Mouse (Mus musculus) midbrain, embryonic 16.5 days (tissue): ENCODE measurements around the gene Ddx23. TPM values are rescaled to one million over a fixed set of nuclear protein-coding genes. Genes with fewer than 3 reads are reported as not detected.

ENCODE experiments used
- ATAC-seq: fragments of 200-750 bp; cut with Nextera tagmentation; 2 replicates; pipeline ENCODE4 v1.8.0; 2017; ENCODE audit warnings: moderate TSS enrichment
- H3K27ac ChIP-seq: fragments of 300-500 bp; sonication (generic); 2 replicates; pipeline ENCODE4 v1.5.1; 2014; ENCODE audit warnings: mild to moderate bottlenecking, low read length, mixed read lengths
- H3K27me3 ChIP-seq: fragments of 300-500 bp; sonication (generic); 2 replicates; pipeline ENCODE4 v1.6.1; 2014; ENCODE audit warnings: low read depth, low read length, mixed read lengths; ENCODE audit not compliant: control insufficient read depth, insufficient read depth
- H3K36me3 ChIP-seq: fragments of 300-500 bp; sonication (generic); 2 replicates; pipeline ENCODE4 v1.6.1; 2014; ENCODE audit warnings: mild to moderate bottlenecking, low read length, moderate library complexity, mixed read lengths; ENCODE audit not compliant: control insufficient read depth, insufficient read depth
- H3K4me1 ChIP-seq: fragments of 300-500 bp; sonication (generic); 2 replicates; pipeline ENCODE4 v1.6.1; 2014; ENCODE audit warnings: mild to moderate bottlenecking, low read length, mixed read lengths; ENCODE audit not compliant: control insufficient read depth, insufficient read depth
- H3K4me2 ChIP-seq: fragments of 300-500 bp; sonication (generic); 2 replicates; pipeline ENCODE4 v1.6.1; 2014; ENCODE audit warnings: mild to moderate bottlenecking, low read length, mixed read lengths
- H3K4me3 ChIP-seq: fragments of 300-500 bp; sonication (generic); 2 replicates; pipeline ENCODE4 v1.5.1; 2014; ENCODE audit warnings: low read depth, mild to moderate bottlenecking, low read length, moderate library complexity, mixed read lengths
- H3K9ac ChIP-seq: fragments of 300-500 bp; sonication (generic); 2 replicates; pipeline ENCODE4 v1.6.1; 2014; ENCODE audit warnings: low read depth, low read length, mixed read lengths
- H3K9me3 ChIP-seq: fragments of 300-500 bp; sonication (generic); replicated peaks from 2 replicates; pipeline ENCODE4 v1.6.1; 2014; ENCODE audit warnings: mild to moderate bottlenecking, low read length, mixed read lengths; ENCODE audit not compliant: control insufficient read depth, poor library complexity, severe bottlenecking
- WGBS: fragments of 180-500 bp; shearing (Covaris S2); extraction: QIAGEN DNeasy Blood & Tissue Kit; methylation state at CpG from one replicate; pipeline ENCODE4 v1.1.7; 2014; 5-methylcytosine and 5-hydroxymethylcytosine counted together
- polyA plus RNA-seq: library from polyadenylated mRNA; unstranded; fragments of >200 nt; fragmentation: Nextera tagmentation; extraction: Ambion mirVana; gene quantifications from 2 replicates; pipeline ENCODE4 v1.2.1, GENCODE M21; 2015

Gene Ddx23
- polyA plus RNA-seq = 17.8 and 18.9 TPM in 2 replicates

DNA sequence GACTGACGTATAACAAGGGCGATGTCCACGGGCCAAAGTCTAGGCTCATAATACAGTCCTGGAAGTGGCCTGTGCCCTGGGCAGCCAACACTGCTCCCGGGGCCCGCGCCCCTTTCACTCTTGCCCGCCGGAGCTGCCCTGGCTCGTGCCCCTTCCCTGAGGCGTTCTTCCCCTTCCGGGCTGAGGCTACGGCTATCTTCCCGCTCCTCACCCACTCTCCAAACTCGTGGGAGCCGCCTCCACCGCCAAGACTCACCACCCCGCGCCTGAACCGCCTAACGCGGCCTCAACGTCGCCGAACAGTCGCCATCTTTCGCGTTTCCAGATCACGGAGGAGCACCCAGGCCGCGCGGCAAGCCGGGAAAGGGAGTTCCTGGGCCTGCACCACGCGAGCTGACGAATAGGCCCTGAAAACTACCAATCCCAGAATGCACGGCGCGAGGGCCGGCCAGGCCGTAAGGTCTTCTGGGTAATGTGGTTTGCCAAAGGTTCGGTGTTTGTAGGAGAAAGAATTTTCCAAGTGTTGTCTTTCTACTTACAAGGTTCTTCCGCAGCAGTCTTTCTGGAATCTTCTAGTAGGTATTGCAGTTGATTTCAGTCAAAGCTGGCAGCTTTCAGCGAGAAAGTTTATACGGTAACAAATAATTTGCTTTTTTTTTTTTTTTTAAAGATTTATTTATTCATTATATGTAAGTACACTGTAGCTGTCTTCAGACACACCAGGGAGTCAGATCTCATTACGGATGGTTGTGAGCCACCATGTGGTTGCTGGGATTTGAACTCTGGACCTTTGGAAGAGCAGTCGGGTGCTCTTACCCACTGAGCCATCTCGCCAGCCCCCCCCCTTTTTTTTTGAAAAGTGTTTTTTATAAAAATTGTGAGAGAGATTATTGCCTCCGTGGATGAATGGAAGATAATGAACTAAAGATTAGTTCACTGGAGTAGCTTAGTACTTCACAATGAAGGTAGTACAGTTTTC, at the start of gene Ddx23:
Gene Ddx23 (minus strand): TSS at position 328 of the 979 bp plus-strand sequence.
- Histone ChIP-seq H3K4me1 (peaks cover 7% of the 10 kb centered on the region), H3K27ac (peak within 1 kb of the TSS; percentile 91), H3K9ac (peak within 1 kb of the TSS; percentile 95), H3K4me2 (peak within 1 kb of the TSS; percentile 79), H3K4me3 (peak within 1 kb of the TSS; percentile 90), H3K9me3 (no peaks in the 10 kb centered on the region), H3K36me3 (peaks cover 5% of the 10 kb centered on the region; the same call in 1 of the 2 replicates), H3K27me3 (no peaks in the 10 kb centered on the region)
- WGBS = 4% methylated on average over 47 of the region's 48 CpGs
- ATAC-seq = peak; percentile 96

DNA sequence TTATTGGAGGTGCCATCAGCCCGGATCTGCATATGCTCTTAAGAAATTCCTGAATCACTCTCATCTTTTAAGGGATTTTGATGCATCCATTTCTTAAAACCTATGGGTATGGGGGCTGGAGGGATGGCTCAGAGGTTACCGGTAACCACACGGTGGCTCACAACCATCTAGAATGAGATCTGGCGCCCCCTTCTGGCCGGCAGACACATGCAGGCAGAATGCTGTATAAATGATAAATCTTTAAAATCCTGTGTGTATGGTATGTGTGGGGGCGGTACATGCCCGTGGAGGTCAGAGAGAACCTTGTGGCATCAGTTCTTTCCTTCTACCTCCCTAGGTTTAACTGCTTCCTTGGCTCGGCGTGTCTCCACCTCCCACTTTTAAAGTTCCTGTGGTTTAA, 47.7 kb upstream of the Ddx23 start:
- H3K4me2 ChIP-seq = no peak overlapping the region
- no peaks in the 10 kb centered on the region for H3K9me3 ChIP-seq

DNA sequence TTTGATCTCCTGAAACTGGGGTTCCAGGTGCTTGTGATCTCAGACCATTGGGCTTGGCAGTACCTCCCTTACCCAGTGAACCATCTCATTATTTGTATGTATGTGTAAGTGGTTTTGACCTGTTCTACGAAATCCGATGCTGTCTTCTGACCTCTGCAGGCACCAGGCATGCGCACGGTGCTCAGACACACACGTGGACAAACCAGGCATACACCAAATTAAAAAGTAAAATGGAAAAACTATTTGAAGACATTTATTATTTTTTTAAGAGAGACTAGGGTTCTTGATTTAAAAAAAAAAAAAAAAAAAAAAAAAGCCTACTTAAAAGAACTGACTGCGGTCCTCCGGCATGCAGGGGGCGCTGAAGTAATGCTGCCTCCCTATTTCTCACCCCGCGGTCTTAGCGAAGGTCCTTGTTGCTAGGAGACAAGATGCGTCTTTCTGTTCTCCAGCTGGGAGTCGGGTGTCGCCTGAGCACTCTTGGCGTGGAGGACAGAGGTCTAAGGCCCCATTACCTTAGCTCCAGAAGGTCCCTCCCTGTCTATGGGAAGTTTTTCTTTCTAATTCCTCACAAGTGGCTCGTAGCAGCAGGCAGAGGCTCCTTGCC, 45.2 kb upstream of the Ddx23 start, which contains the start of gene Ccdc65:
Gene Ccdc65 (plus strand): TSS at position 442 of the 607 bp plus-strand sequence.
- H3K9me3 ChIP-seq = no peaks in the 10 kb centered on the region
- peak; percentile 66; the same call in 1 of the 2 replicates for ATAC-seq
- no peak within 1 kb of the TSS for H3K27ac ChIP-seq
- no peaks in the 10 kb centered on the region for H3K36me3 ChIP-seq
- WGBS = 17% methylated on average over 16 of the region's 16 CpGs
- H3K4me3 ChIP-seq = peak within 1 kb of the TSS; percentile 45
- H3K4me2 ChIP-seq = peak within 1 kb of the TSS; percentile 67
- no peaks in the 10 kb centered on the region for H3K27me3 ChIP-seq
- peaks cover 3% of the 10 kb centered on the region; the same call in 1 of the 2 replicates for H3K4me1 ChIP-seq
- H3K9ac ChIP-seq = peak within 1 kb of the TSS; percentile 63

More for the DNA sequence above, 47.7 kb upstream of the Ddx23 start:
- H3K27ac ChIP-seq = no peak overlapping the region
- no peak for ATAC-seq
- no peaks in the 10 kb centered on the region for H3K36me3 ChIP-seq
- peaks cover 3% of the 10 kb centered on the region; the same call in 1 of the 2 replicates for H3K4me1 ChIP-seq
- H3K27me3 ChIP-seq = no peaks in the 10 kb centered on the region
- H3K4me3 ChIP-seq = no peak overlapping the region
- 13% methylated on average over 9 of the region's 9 CpGs for WGBS
- H3K9ac ChIP-seq = no peak overlapping the region

DNA sequence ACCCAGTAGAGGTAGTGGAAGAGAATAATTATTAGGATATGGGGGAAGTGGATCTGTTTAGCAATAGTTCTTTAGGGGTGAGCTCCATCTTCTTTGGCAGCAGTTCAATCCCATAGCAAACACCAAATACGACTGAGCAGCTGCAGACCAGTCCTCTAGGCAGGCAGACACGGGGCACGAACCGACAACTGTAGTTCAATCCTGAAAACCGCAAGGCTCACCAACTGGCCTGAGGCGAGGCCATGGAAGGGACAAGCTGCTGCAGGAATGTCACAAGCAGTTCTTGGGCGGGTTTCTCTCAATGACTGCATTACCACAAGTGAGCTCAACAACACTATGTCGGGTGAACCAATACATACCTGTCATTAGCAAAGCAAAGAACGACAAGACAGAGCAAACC, 41.6 kb upstream of the Ddx23 start:
- no peaks in the 10 kb centered on the region for H3K9me3 ChIP-seq
- no peak for ATAC-seq

DNA sequence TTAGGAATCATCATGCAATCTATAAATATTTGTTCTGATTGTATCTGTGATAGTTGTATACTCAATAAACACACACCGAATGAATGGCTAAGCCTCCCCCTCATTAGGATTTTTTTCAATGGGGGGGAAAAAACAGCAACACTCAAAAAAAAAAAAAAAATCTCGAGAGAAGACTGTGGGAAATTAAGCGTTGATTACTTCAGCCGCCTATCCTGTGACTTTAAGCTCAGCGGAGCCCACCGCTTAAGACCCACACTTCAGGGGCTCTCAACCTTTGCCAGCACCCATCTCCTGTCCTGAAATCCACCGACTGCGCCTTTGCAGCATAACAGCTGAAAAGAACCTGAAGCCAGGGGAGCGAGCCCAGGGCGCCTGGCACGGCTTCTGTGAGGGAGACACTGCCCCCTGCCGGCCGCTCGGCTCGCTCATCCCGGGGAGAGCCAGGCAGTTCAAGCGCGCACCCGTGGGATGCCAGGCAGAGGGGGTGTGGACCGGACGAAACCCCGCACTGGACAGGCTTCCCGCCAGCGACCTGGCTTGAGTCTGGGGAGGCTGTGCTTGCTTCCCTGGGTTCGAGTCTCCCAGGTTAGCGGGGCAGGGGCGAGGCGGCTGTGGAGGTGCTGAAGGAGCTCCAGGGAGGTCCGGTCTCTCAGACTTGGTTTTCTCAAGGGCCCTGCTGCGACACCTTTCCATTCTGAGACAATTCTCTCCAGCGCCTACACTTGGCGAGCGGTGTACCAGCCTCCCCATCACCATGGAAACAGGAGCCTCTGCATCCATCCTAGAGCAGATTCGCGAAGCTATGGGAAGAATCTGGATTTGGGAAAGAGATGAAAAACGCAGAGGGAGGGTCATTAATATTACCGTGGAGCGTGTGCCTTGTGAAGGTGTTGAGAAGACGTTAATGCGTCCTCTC, 36.8 kb upstream of the Ddx23 start:
- 3% methylated on average over 40 of the region's 40 CpGs for WGBS
- H3K9ac ChIP-seq = peak overlapping the region; percentile 70
- H3K4me2 ChIP-seq = peak overlapping the region; percentile 79
- ATAC-seq = peak; percentile 95
- H3K9me3 ChIP-seq = no peaks in the 10 kb centered on the region
- H3K36me3 ChIP-seq = no peaks in the 10 kb centered on the region
- H3K27me3 ChIP-seq = peaks cover 15% of the 10 kb centered on the region
- H3K27ac ChIP-seq = peak overlapping the region; percentile 89
- H3K4me3 ChIP-seq = peak overlapping the region; percentile 52
- peaks cover 7% of the 10 kb centered on the region for H3K4me1 ChIP-seq

More for the DNA sequence above, 41.6 kb upstream of the Ddx23 start:
- H3K36me3 ChIP-seq = no peaks in the 10 kb centered on the region
- H3K4me2 ChIP-seq = no peak overlapping the region
- H3K4me1 ChIP-seq = peaks cover 10% of the 10 kb centered on the region
- 72% methylated on average over 9 of the region's 9 CpGs for WGBS
- no peak overlapping the region for H3K4me3 ChIP-seq
- no peak overlapping the region for H3K9ac ChIP-seq
- H3K27me3 ChIP-seq = peaks cover 15% of the 10 kb centered on the region
- H3K27ac ChIP-seq = no peak overlapping the region

DNA sequence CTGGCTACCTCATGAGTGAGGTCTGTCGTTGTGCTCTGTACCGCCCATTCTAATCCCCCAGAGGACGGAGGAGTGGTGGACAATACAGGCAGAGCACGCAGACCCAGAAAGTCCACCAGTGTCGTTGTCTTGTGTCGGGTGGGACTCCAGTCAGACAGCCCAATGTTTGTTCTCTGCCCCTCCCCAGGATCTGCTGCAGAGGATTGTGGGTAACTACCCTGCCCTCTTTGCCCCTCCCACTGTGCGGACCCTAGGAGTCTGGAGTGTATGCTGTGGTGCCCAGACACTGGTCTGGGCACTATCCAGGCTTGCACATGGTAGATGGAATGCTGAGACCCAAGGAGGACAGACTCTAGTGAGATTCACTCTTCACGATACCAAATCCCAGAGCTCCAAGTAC, 33.5 kb upstream of the Ddx23 start:
- WGBS = 57% methylated on average over 8 of the region's 8 CpGs
- no peak overlapping the region for H3K4me3 ChIP-seq
- H3K36me3 ChIP-seq = no peaks in the 10 kb centered on the region
- H3K4me1 ChIP-seq = peaks cover 19% of the 10 kb centered on the region
- H3K4me2 ChIP-seq = no peak overlapping the region
- no peaks in the 10 kb centered on the region for H3K9me3 ChIP-seq
- H3K9ac ChIP-seq = no peak overlapping the region
- no peak overlapping the region for H3K27ac ChIP-seq
- ATAC-seq = no peak
- peaks cover 6% of the 10 kb centered on the region for H3K27me3 ChIP-seq

DNA sequence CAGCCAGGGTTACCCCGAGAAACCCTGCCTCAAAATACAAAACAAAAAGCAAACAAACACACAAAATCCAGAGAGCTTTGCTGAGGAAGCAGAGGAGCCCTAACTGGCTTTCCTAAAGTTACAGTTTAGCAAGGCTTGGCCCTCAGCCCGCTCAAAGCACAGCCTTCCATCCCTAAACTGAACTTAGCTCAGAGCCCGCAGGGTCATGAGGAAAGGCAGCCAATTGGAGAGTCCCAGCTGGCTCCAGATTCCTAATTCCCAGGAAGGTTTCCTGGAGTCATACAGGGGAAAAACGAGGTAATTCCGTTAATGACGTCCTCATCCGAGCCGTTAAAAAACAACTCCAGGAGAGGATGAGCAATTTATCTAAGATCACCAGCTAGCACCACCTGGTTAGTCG, 33.0 kb upstream of the Ddx23 start:
- H3K4me1 ChIP-seq = peaks cover 24% of the 10 kb centered on the region
- H3K36me3 ChIP-seq = no peaks in the 10 kb centered on the region
- no peak overlapping the region for H3K4me3 ChIP-seq
- no peaks in the 10 kb centered on the region for H3K9me3 ChIP-seq
- H3K9ac ChIP-seq = no peak overlapping the region
- no peak overlapping the region for H3K4me2 ChIP-seq
- H3K27me3 ChIP-seq = 0 out of 2 replicates have a peak, but pooled peaks cover under 1% of the 10 kb centered on the region
- H3K27ac ChIP-seq = no peak overlapping the region
- WGBS = 60% methylated on average over 9 of the region's 9 CpGs
- ATAC-seq = no peak

DNA sequence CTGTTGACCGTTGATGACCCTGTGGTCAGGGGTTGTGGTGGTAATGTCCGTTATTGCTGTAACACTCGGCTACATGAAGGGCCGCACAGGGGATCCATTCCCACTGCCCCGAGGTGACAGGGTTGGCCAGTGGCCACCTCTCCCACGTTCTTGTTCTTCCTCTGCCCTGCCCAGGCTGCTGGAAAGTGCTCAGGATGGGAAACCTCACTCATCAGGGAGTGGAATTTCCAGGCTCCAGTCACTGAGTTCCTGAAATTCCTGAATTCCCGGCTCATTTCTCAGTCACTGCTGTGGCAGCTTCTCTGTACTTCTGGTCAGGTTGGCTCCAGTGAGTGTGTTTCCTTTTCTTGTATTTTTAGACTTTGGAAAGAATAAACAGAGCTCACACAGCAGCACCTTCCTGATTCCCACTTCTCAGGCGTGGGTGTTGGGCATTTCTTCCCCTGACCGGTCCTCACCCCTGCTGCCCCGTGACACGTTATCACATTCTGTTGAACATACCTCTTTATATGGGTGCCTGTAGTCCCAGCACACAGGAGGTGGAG, 29.5 kb upstream of the Ddx23 start:
- Histone ChIP-seq H3K9me3 (no peaks in the 10 kb centered on the region), H3K27ac (0 out of 2 replicates have a peak overlapping the region, but pooled peaks have one; percentile 53), H3K9ac (no peak overlapping the region), H3K4me3 (no peak overlapping the region), H3K36me3 (no peaks in the 10 kb centered on the region), H3K27me3 (no peaks in the 10 kb centered on the region), H3K4me2 (no peak overlapping the region), H3K4me1 (peaks cover 18% of the 10 kb centered on the region)
- ATAC-seq = no peak
- 57% methylated on average over 11 of the region's 11 CpGs for WGBS
